ENCODE assay signal across 17 mouse cellular contexts in genomic region chr12:80866023-80866422, GRCm38 (mm10).
DNase-seq lines count a peak whose midpoint lies in the region; ATAC-seq and TF ChIP-seq lines count a peak whose summit lies in the region.
"Had no signal": no experiment of that assay in that cellular context is flagged by ENCODE, and none has a peak within 500 bp of the region (broad histone marks: within the 10 kb centered on the region; RNA-seq: fewer than 3 reads in every experiment).

No protein-coding gene starts in this region.

- no peaks in the 10 kb centered on the region for H3K9me3 ChIP-seq in midbrain, embryonic 11.5 days (ENCODE audit: control insufficient read depth, low read length)
- H3K9me3 ChIP-seq in midbrain, embryonic 10.5 days (replicated peaks) = no peaks in the 10 kb centered on the region
- H3K9me3 ChIP-seq: embryonic facial prominence, embryonic 12.5 days; forebrain, embryonic 15.5 days; heart, embryonic 13.5 days had no signal

- intact Hi-C loops in gastrocnemius, adult 2 months (cut with DNase I) = no loop called here
- intact Hi-C loops in gastrocnemius, postnatal 14 days (cut with DNase I; ENCODE audit: low total_unique reads) = no loop called here

- no peak overlapping the region for H3K4me3 ChIP-seq in gastrocnemius, adult 2 months
- no peak overlapping the region for H3K4me3 ChIP-seq in midbrain, embryonic 11.5 days (ENCODE audit: low read depth, low read length)
- no peak overlapping the region for H3K4me3 ChIP-seq in midbrain, embryonic 10.5 days
- H3K4me3 ChIP-seq: embryonic facial prominence, embryonic 12.5 days; forebrain, embryonic 15.5 days; heart, embryonic 13.5 days had no signal

- DNase-seq in gastrocnemius, adult 2 months = no peak
- no peak for DNase-seq in gastrocnemius, postnatal 14 days
- DNase-seq in midbrain, embryonic 11.5 days (ENCODE audit: low spot score, missing footprints) = peak; percentile 57
- DNase-seq in midbrain, embryonic 10.5 days (ENCODE audit: low spot score) = no peak
- peak; percentile 67 for DNase-seq in cerebellum, adult 9-11 months
- DNase-seq in urinary bladder, postnatal 14 days (ENCODE audit: low spot score) = no peak
- no peak for DNase-seq in retina, embryonic 14.5 days (ENCODE audit: low spot score)
- DNase-seq: adrenal gland, adult 2 months; adrenal gland, postnatal 25 days; gastrocnemius, postnatal 10 days; heart, postnatal 10 days; kidney, adult 2 months had no signal

- 0 out of 2 replicates have a peak overlapping the region, but pooled peaks have one; percentile 6 for H3K27ac ChIP-seq in gastrocnemius, adult 2 months
- no peak overlapping the region for H3K27ac ChIP-seq in midbrain, embryonic 11.5 days (ENCODE audit: low read depth, low read length)
- H3K27ac ChIP-seq in midbrain, embryonic 10.5 days (replicated peaks) = no peak overlapping the region
- H3K27ac ChIP-seq: embryonic facial prominence, embryonic 12.5 days; forebrain, embryonic 15.5 days; heart, embryonic 13.5 days; hindbrain, embryonic 14.5 days had no signal

- TF ChIP-seq CTCF in gastrocnemius, adult 2 months (IDR thresholded peaks at IDR 0.05) = no peak

- no peak overlapping the region for H3K9ac ChIP-seq in midbrain, embryonic 11.5 days (ENCODE audit: low read length)
- H3K9ac ChIP-seq: embryonic facial prominence, embryonic 12.5 days; forebrain, embryonic 15.5 days; heart, embryonic 13.5 days; hindbrain, embryonic 14.5 days had no signal

- WGBS in midbrain, embryonic 11.5 days = 92% methylated on average over 2 of the region's 2 CpGs
- WGBS in midbrain, embryonic 10.5 days = 90% methylated on average over 2 of the region's 2 CpGs

- H3K4me1 ChIP-seq in midbrain, embryonic 11.5 days (ENCODE audit: control insufficient read depth, insufficient read depth, low read length) = peaks cover 5% of the 10 kb centered on the region; the same call in 1 of the 2 replicates
- H3K4me1 ChIP-seq in midbrain, embryonic 10.5 days = peaks cover 30% of the 10 kb centered on the region

- 0 out of 2 replicates have a peak, but pooled peaks cover 2% of the 10 kb centered on the region for H3K36me3 ChIP-seq in midbrain, embryonic 11.5 days (ENCODE audit: control insufficient read depth, insufficient read depth, low read length)
- H3K36me3 ChIP-seq in midbrain, embryonic 10.5 days = peaks cover 28% of the 10 kb centered on the region

- H3K4me2 ChIP-seq in midbrain, embryonic 11.5 days = no peak overlapping the region
- H3K4me2 ChIP-seq: embryonic facial prominence, embryonic 12.5 days; forebrain, embryonic 15.5 days; heart, embryonic 13.5 days; hindbrain, embryonic 14.5 days had no signal

- no peaks in the 10 kb centered on the region for H3K27me3 ChIP-seq in midbrain, embryonic 11.5 days (ENCODE audit: control insufficient read depth, insufficient read depth, low read length)
- H3K27me3 ChIP-seq in midbrain, embryonic 10.5 days (ENCODE audit: low read depth, poor library complexity, severe bottlenecking) = no peaks in the 10 kb centered on the region
- H3K27me3 ChIP-seq: embryonic facial prominence, embryonic 12.5 days; forebrain, embryonic 15.5 days; heart, embryonic 13.5 days had no signal

- no peak for ATAC-seq in midbrain, embryonic 11.5 days (ENCODE audit: low FRiP score)
- ATAC-seq: forebrain, embryonic 15.5 days; intestine, embryonic 16.5 days had no signal

Comparison
In these comparisons a context has a peak if more than half of its experiments do, and no peak if none do; other contexts are left out.
1. DNase-seq: peak in midbrain, embryonic 11.5 days (single experiment) and cerebellum, adult 9-11 months (single experiment); none in gastrocnemius, adult 2 months (single experiment), gastrocnemius, postnatal 14 days (single experiment), midbrain, embryonic 10.5 days (single experiment), urinary bladder, postnatal 14 days (single experiment) and retina, embryonic 14.5 days (single experiment).